Mouse (Mus musculus) lung, embryonic 14.5 days (tissue): ENCODE results near the gene Inpp5d. TPM values are rescaled to one million over a fixed set of nuclear protein-coding genes. Genes with fewer than 3 reads are reported as not detected.

Experiments
- ATAC-seq: fragments of 200-750 bp; cut with Nextera tagmentation; 2 replicates; pipeline ENCODE4 v1.8.0; 2017; ENCODE audit warnings: mild to moderate bottlenecking, moderate TSS enrichment, moderate library complexity; ENCODE audit not compliant: insufficient read depth
- DNase-seq: peaks from one replicate; pipeline ENCODE4 v3.0.0-alpha.2; 2015
- H3K27ac ChIP-seq: fragments of 300-500 bp; sonication (generic); 2 replicates; pipeline ENCODE4 v1.5.1; 2014; ENCODE audit warnings: low read depth, mild to moderate bottlenecking, moderate library complexity
- H3K27me3 ChIP-seq: fragments of 300-500 bp; sonication (generic); 2 replicates; pipeline ENCODE4 v1.6.1; 2014; ENCODE audit warnings: low read length, control low read depth; ENCODE audit not compliant: insufficient read depth
- H3K36me3 ChIP-seq: fragments of 300-500 bp; sonication (generic); 2 replicates; pipeline ENCODE4 v1.6.1; 2014; ENCODE audit warnings: control low read depth; ENCODE audit not compliant: insufficient read depth
- H3K4me1 ChIP-seq: fragments of 300-500 bp; sonication (generic); 2 replicates; pipeline ENCODE4 v1.6.1; 2014; ENCODE audit warnings: antibody characterized with exemption, control low read depth; ENCODE audit not compliant: insufficient read depth
- H3K4me2 ChIP-seq: fragments of 300-500 bp; sonication (generic); 2 replicates; pipeline ENCODE4 v1.6.1; 2014; ENCODE audit warnings: mild to moderate bottlenecking
- H3K4me3 ChIP-seq: fragments of 300-500 bp; sonication (generic); 2 replicates; pipeline ENCODE4 v1.5.1; 2014; ENCODE audit warnings: low read depth, low read length
- H3K9ac ChIP-seq: fragments of 300-500 bp; sonication (generic); 2 replicates; pipeline ENCODE4 v1.6.1; 2014
- H3K9me3 ChIP-seq: fragments of 300-500 bp; sonication (generic); 2 replicates; pipeline ENCODE4 v1.6.1; 2016; ENCODE audit warnings: low read depth, low read length, control low read depth
- CTCF ChIP-seq: IDR thresholded peaks from 2 replicates; pipeline ENCODE4 v1.5.1; 2016; ENCODE audit warnings: antibody characterized with exemption, low read depth
- whole genome bisulfite sequencing: fragments of 180-500 bp; shearing (Covaris S2); extraction: QIAGEN DNeasy Blood & Tissue Kit; methylation state at CpG from one replicate; pipeline ENCODE4 v1.1.7; 2014; 5-methylcytosine and 5-hydroxymethylcytosine counted together
- polyA plus RNA-seq: library from polyadenylated mRNA; unstranded; fragments of >200 nt; fragmentation: Nextera tagmentation; extraction: Ambion mirVana; gene quantifications from 2 replicates; pipeline ENCODE4 v1.2.1, GENCODE M21; 2014

Gene Inpp5d
- polyA plus RNA-seq, 1 experiment from 2014 or later = 11.2 TPM

DNA sequence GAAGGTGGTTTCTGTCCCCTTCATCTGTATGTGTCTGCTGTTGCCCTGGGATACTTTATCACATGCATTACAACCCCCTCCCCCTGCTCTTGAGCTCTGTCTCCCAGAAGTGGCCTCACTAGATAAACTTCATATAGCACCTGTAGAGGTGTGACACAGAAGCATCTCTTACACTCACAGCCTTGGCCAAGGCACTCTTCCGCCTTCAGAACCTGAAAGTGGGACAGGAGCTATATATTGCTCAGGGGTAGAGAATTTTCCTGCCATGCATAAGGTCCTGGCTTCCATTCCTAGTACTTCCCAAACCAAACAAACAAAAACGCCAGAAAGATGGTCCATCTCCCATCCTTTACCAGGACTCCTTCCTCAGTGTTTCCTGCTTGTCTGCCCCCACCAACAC lies 84.1 kb downstream of the Inpp5d start:
- Histone ChIP-seq H3K4me2 (no peak overlapping the region), H3K36me3 (no peaks in the 10 kb centered on the region), H3K9ac (no peak overlapping the region), H3K4me3 (no peak overlapping the region), H3K27ac (no peak overlapping the region), H3K9me3 (no peaks in the 10 kb centered on the region), H3K4me1 (0 out of 2 replicates have a peak, but pooled peaks cover 3% of the 10 kb centered on the region), H3K27me3 (no peaks in the 10 kb centered on the region)
- WGBS = 60% methylated on average over 2 of the region's 2 CpGs
- DNase-seq (no peak), ATAC-seq (no peak)
- TF ChIP-seq CTCF = no peak

DNA sequence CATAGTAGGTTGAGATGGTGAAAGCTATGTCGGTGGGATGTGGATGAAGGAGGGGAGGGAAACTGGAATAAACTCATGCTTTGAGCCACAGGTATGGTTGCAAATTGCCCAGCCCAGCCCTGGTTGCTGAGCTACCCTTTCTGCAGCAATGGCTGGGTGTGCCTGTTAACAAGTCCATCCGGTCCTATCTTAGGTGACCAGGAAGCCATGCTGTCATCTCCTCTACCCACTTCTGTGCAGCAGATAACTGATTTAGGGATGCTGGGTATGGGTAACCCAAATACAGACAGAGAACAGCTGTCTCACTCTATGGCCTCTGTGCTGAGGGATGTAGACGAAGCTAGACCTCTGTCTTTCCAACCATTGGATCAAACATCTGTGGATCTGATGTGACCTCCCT lies 86.2 kb downstream of the Inpp5d start:
- no peaks in the 10 kb centered on the region for H3K27me3 ChIP-seq
- H3K9ac ChIP-seq = no peak overlapping the region
- H3K27ac ChIP-seq = no peak overlapping the region
- no peaks in the 10 kb centered on the region for H3K4me1 ChIP-seq
- no peak for ATAC-seq
- DNase-seq = no peak
- H3K4me2 ChIP-seq = no peak overlapping the region
- H3K4me3 ChIP-seq = no peak overlapping the region
- 90% methylated on average over 3 of the region's 3 CpGs for WGBS
- TF ChIP-seq CTCF = no peak
- H3K36me3 ChIP-seq = no peaks in the 10 kb centered on the region
- H3K9me3 ChIP-seq = no peaks in the 10 kb centered on the region

- no peak for TF ChIP-seq CTCF
- Histone ChIP-seq H3K27ac (no peak overlapping the region), H3K36me3 (no peaks in the 10 kb centered on the region), H3K9ac (no peak overlapping the region), H3K27me3 (no peaks in the 10 kb centered on the region), H3K9me3 (no peaks in the 10 kb centered on the region), H3K4me1 (no peaks in the 10 kb centered on the region), H3K4me3 (no peak overlapping the region), H3K4me2 (no peak overlapping the region)
- no peak for ATAC-seq
- 58% methylated on average over 6 of the region's 6 CpGs for WGBS
- DNase-seq = no peak
Measured at GRCm38 (mm10) chr1:87709020-87709419, 88.9 kb downstream of the Inpp5d start.

GRCm38 (mm10) chr1:87709661-87710270 lies 89.7 kb downstream of the Inpp5d start:
- DNase-seq (no peak), ATAC-seq (no peak)
- no peaks in the 10 kb centered on the region for H3K27me3 ChIP-seq
- H3K4me1 ChIP-seq = no peaks in the 10 kb centered on the region
- no peaks in the 10 kb centered on the region for H3K9me3 ChIP-seq
- H3K36me3 ChIP-seq = no peaks in the 10 kb centered on the region
- no peak for TF ChIP-seq CTCF
- WGBS = 74% methylated on average over 7 of the region's 7 CpGs
- H3K9ac ChIP-seq = no peak overlapping the region
- no peak overlapping the region for H3K27ac ChIP-seq
- no peak overlapping the region for H3K4me2 ChIP-seq
- no peak overlapping the region for H3K4me3 ChIP-seq

- peak; percentile 21; the same call in 1 of the 2 replicates for ATAC-seq
- Histone ChIP-seq H3K27ac (no peak overlapping the region), H3K4me1 (no peaks in the 10 kb centered on the region), H3K9ac (no peak overlapping the region), H3K9me3 (no peaks in the 10 kb centered on the region), H3K4me2 (no peak overlapping the region), H3K27me3 (no peaks in the 10 kb centered on the region), H3K36me3 (no peaks in the 10 kb centered on the region), H3K4me3 (no peak overlapping the region)
- 71% methylated on average over 10 of the region's 10 CpGs for WGBS
- DNase-seq = no peak
- TF ChIP-seq CTCF = no peak
Measured at GRCm38 (mm10) chr1:87711938-87712613, 92.0 kb downstream of the Inpp5d start.

GRCm38 (mm10) chr1:87712614-87712971 lies 92.5 kb downstream of the Inpp5d start:
- no peak overlapping the region for H3K4me2 ChIP-seq
- WGBS = 72% methylated on average over 1 of the region's 1 CpGs
- no peak overlapping the region for H3K27ac ChIP-seq

DNA sequence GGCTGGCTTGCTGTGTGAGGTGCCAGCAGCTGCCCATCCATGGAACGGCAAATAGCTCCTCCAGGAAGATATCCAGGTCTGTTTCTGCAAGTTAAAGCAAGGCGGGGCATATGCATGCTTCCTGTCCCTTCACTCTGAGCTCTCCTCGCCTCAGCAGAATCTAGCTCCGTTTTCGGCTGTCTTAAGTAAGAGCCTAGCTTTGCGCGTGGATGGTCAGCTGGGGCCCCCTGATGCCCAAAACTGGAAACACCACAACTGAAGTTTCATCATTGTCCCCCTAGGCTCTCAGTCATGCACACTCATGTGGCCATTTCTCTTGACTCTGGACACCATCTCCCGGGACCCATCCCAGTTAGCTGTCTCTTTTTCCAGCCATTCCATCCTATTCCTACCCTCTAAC lies 101.3 kb downstream of the Inpp5d start:
- TF ChIP-seq CTCF = peak; percentile 83
- ATAC-seq (peak; percentile 86; the same call in 1 of the 2 replicates), DNase-seq (peak; percentile 86)
- no peak overlapping the region for H3K9ac ChIP-seq
- H3K36me3 ChIP-seq = no peaks in the 10 kb centered on the region
- H3K4me1 ChIP-seq = no peaks in the 10 kb centered on the region
- H3K27ac ChIP-seq = no peak overlapping the region
- H3K4me3 ChIP-seq = no peak overlapping the region
- no peaks in the 10 kb centered on the region for H3K9me3 ChIP-seq
- 19% methylated on average over 8 of the region's 8 CpGs for WGBS
- H3K4me2 ChIP-seq = no peak overlapping the region
- no peaks in the 10 kb centered on the region for H3K27me3 ChIP-seq

More at GRCm38 (mm10) chr1:87712614-87712971, 92.5 kb downstream of the Inpp5d start:
- no peak for ATAC-seq
- TF ChIP-seq CTCF = no peak
- H3K9ac ChIP-seq = no peak overlapping the region
- H3K9me3 ChIP-seq = no peaks in the 10 kb centered on the region
- H3K27me3 ChIP-seq = no peaks in the 10 kb centered on the region
- H3K4me3 ChIP-seq = no peak overlapping the region
- DNase-seq = no peak
- H3K36me3 ChIP-seq = no peaks in the 10 kb centered on the region
- H3K4me1 ChIP-seq = no peaks in the 10 kb centered on the region
